Mouse (Mus musculus): Measurements from ENCODE around the gene Oat.

Oat gene

GRCm38 (mm10) chr7:132589610-132590009 is 13.4 kb upstream of the Oat start:
- peak; percentile 53 to 59 for DNase-seq

GRCm38 (mm10) chr7:132587167-132587566 is 11.0 kb upstream of the Oat start:
- no peak for DNase-seq

- no peak for DNase-seq
Measured at GRCm38 (mm10) chr7:132585695-132586491, 9.7 kb upstream of the Oat start.

GRCm38 (mm10) chr7:132581441-132581840 is 5.2 kb upstream of the Oat start:
- no peak for DNase-seq

GRCm38 (mm10) chr7:132580511-132580910 is 4.3 kb upstream of the Oat start:
- DNase-seq: no peak

GRCm38 (mm10) chr7:132576891-132577290 is 693 bp upstream of the Oat start:
- no peak for DNase-seq

GRCm38 (mm10) chr7:132575623-132576022 is 575 bp downstream of the Oat start:
- peak; percentile 85 to 90 for DNase-seq

GRCm38 (mm10) chr7:132574646-132575045 is 1.6 kb downstream of the Oat start:
- DNase-seq: peak; percentile 13 to 64

GRCm38 (mm10) chr7:132573205-132573604 is 3.0 kb downstream of the Oat start:
- DNase-seq: no peak

GRCm38 (mm10) chr7:132572738-132573137 is 3.5 kb downstream of the Oat start:
- no peak for DNase-seq

- DNase-seq: peak; percentile 76 to 85
Measured at GRCm38 (mm10) chr7:132571481-132571880, 4.7 kb downstream of the Oat start.

GRCm38 (mm10) chr7:132570071-132570470 is 6.1 kb downstream of the Oat start:
- DNase-seq: peak; percentile 89 to 93

GRCm38 (mm10) chr7:132568817-132569216 is 7.4 kb downstream of the Oat start:
- no peak for DNase-seq

GRCm38 (mm10) chr7:132565831-132566230 is 10.4 kb downstream of the Oat start:
- DNase-seq: peak; percentile 74 to 81

GRCm38 (mm10) chr7:132559138-132559766 is 16.9 kb downstream of the Oat start:
- no peak for DNase-seq

- DNase-seq: no peak
Measured at GRCm38 (mm10) chr7:132558141-132558736, 18.0 kb downstream of the Oat start.

GRCm38 (mm10) chr7:132556575-132556974 is 19.6 kb downstream of the Oat start:
- DNase-seq: peak in 1 of 2 experiments; percentile 41

- DNase-seq: no peak
Measured at GRCm38 (mm10) chr7:132555911-132556310, 20.3 kb downstream of the Oat start.

GRCm38 (mm10) chr7:132554091-132554490 is 22.1 kb downstream of the Oat start:
- peak; percentile 56 to 68 for DNase-seq

GRCm38 (mm10) chr7:132551351-132552126 is 24.7 kb downstream of the Oat start:
- peak; percentile 96 to 99 for DNase-seq

- DNase-seq: no peak
Measured at GRCm38 (mm10) chr7:132547126-132547525, 29.1 kb downstream of the Oat start.

- DNase-seq: no peak
Measured at GRCm38 (mm10) chr7:132542427-132542826, 33.8 kb downstream of the Oat start.

- no peak for DNase-seq
Measured at GRCm38 (mm10) chr7:132541566-132541965, 34.6 kb downstream of the Oat start.

Data from kidney, postnatal 36 days (tissue).